Mouse (Mus musculus) erythroblast, embryonic 14.5 days (primary cell): ENCODE results near the gene Gm17622.

Experiments used
- GATA1 ChIP-seq: IDR thresholded peaks from 2 replicates; pipeline ENCODE4 v1.6.1; 2012; ENCODE audit warnings: low read length, inconsistent platforms, mixed read lengths
- TAL1 ChIP-seq: IDR thresholded peaks from 3 replicates; pipeline ENCODE4 v1.6.1; 2012; ENCODE audit warnings: low read length, inconsistent platforms, mixed read lengths

- TF ChIP-seq GATA1 (no peak), TAL1 (no peak)
Observed at GRCm38 (mm10) chr13:96510635-96511034, 20.1 kb downstream of the Gm17622 start.
